Mouse (Mus musculus): ENCODE data around the gene Agpat4.

DNA sequence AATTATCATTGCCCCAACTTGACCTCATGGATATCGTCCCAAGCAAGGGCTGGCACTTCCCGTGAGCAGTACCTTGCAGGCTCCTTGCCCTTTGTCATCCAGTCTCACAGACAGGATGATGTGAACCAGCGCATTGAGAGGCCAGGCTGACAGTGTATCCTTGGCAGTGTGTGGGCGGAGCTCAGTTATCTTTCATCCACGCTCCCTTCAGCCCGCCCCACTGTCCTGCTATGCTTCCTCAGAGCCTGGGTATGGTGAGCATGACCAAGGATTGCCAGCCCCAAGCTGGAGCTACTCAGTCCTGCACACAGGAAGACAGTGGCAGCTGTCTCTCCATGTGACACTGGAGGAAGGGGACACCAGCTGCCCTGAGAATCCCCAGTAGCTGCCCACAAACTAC lies 97.7 kb downstream of the Agpat4 start:
- TF ChIP-seq POLR2A (IDR thresholded peaks at IDR 0.05; ENCODE audit: insufficient read depth, low read depth, low read length) (no peak), CTCF (IDR thresholded peaks at IDR 0.05; ENCODE audit: insufficient read depth, low read depth, low read length) (no peak)

Data from olfactory bulb, adult 2 months (tissue).